8 mouse cellular contexts compared by ENCODE assay signal in genomic region chr9:71168511-71168910, GRCm38 (mm10). TPM values are rescaled to one million over a fixed set of nuclear protein-coding genes. Genes with fewer than 3 reads are reported as not detected.
DNase-seq lines count a peak whose midpoint lies in the region; ATAC-seq and TF ChIP-seq lines count a peak whose summit lies in the region.

Gene Aqp9, minus strand, starts transcription at chr9:71168682.

- H3K4me3 ChIP-seq in heart, embryonic 11.5 days (ENCODE audit: low read depth, low read length), result no peak within 1 kb of the TSS
- no peak within 1 kb of the TSS for H3K4me3 ChIP-seq in heart, adult 2 months
- H3K4me3 ChIP-seq in neural tube, embryonic 12.5 days, result no peak within 1 kb of the TSS
- no peak within 1 kb of the TSS for H3K4me3 ChIP-seq in limb, embryonic 13.5 days
- H3K4me3 ChIP-seq in stomach, embryonic 15.5 days (replicated peaks), result no peak within 1 kb of the TSS

- H3K4me1 ChIP-seq in heart, embryonic 11.5 days (ENCODE audit: control insufficient read depth, insufficient read depth, low read length), result no peaks in the 10 kb centered on the region
- H3K4me1 ChIP-seq in heart, adult 2 months (ENCODE audit: control insufficient read depth, insufficient read depth, low read length), result peaks cover 1% of the 10 kb centered on the region
- peaks cover 4% of the 10 kb centered on the region for H3K4me1 ChIP-seq in neural tube, embryonic 12.5 days
- H3K4me1 ChIP-seq in limb, embryonic 13.5 days, result peaks cover 17% of the 10 kb centered on the region
- peaks cover 14% of the 10 kb centered on the region for H3K4me1 ChIP-seq in stomach, embryonic 15.5 days

- H3K4me2 ChIP-seq in heart, embryonic 11.5 days, result peak within 1 kb of the TSS; percentile 40; the same call in 1 of the 2 replicates
- peak within 1 kb of the TSS; percentile 12; the same call in 1 of the 2 replicates for H3K4me2 ChIP-seq in neural tube, embryonic 12.5 days (replicated peaks)
- peak within 1 kb of the TSS; percentile 44 for H3K4me2 ChIP-seq in limb, embryonic 13.5 days (replicated peaks)
- H3K4me2 ChIP-seq in stomach, embryonic 15.5 days, result peak within 1 kb of the TSS; percentile 10; the same call in 1 of the 2 replicates

- no peaks in the 10 kb centered on the region for H3K9me3 ChIP-seq in heart, embryonic 11.5 days (replicated peaks; ENCODE audit: control insufficient read depth, low read length)
- no peaks in the 10 kb centered on the region for H3K9me3 ChIP-seq in neural tube, embryonic 12.5 days
- no peaks in the 10 kb centered on the region for H3K9me3 ChIP-seq in limb, embryonic 13.5 days
- no peaks in the 10 kb centered on the region for H3K9me3 ChIP-seq in stomach, embryonic 15.5 days

- TF ChIP-seq EP300 in heart, adult 2 months (IDR thresholded peaks at IDR 0.05; ENCODE audit: insufficient read depth, low read depth, low read length), result no peak

- TF ChIP-seq POLR2A in heart, adult 2 months (IDR thresholded peaks at IDR 0.05; ENCODE audit: insufficient read depth, low read depth, low read length), result no peak

- no peak for TF ChIP-seq CTCF in heart, adult 2 months (IDR thresholded peaks at IDR 0.05)

- H3K9ac ChIP-seq in heart, embryonic 11.5 days (ENCODE audit: low read depth, low read length), result peak within 1 kb of the TSS; percentile 28; the same call in 1 of the 2 replicates
- no peak within 1 kb of the TSS for H3K9ac ChIP-seq in heart, adult 2 months (ENCODE audit: low read depth, low read length)
- H3K9ac ChIP-seq in neural tube, embryonic 12.5 days, result no peak within 1 kb of the TSS
- H3K9ac ChIP-seq in limb, embryonic 13.5 days, result no peak within 1 kb of the TSS
- no peak within 1 kb of the TSS for H3K9ac ChIP-seq in stomach, embryonic 15.5 days

- H3K79me2 ChIP-seq in heart, adult 2 months (replicated peaks; ENCODE audit: control insufficient read depth, insufficient read depth, low read length), result no peaks in the 10 kb centered on the region

- H3K27ac ChIP-seq in heart, embryonic 11.5 days (ENCODE audit: low read depth, low read length), result no peak within 1 kb of the TSS
- no peak within 1 kb of the TSS for H3K27ac ChIP-seq in heart, adult 2 months
- no peak within 1 kb of the TSS for H3K27ac ChIP-seq in neural tube, embryonic 12.5 days
- no peak within 1 kb of the TSS for H3K27ac ChIP-seq in limb, embryonic 13.5 days
- 0 out of 2 replicates have a peak within 1 kb of the TSS, but pooled peaks have one; percentile 9 for H3K27ac ChIP-seq in stomach, embryonic 15.5 days

- no peak for ATAC-seq in heart, embryonic 11.5 days (replicated peaks; ENCODE audit: insufficient number of reproducible peaks, low FRiP score, low TSS enrichment)
- no peak for ATAC-seq in neural tube, embryonic 12.5 days (ENCODE audit: low FRiP score, low read depth)
- ATAC-seq in limb, embryonic 13.5 days (ENCODE audit: low FRiP score, low read depth), result no peak
- no peak for ATAC-seq in stomach, embryonic 15.5 days (ENCODE audit: insufficient read depth, low FRiP score, low read depth)

- H3K27me3 ChIP-seq in heart, embryonic 11.5 days (ENCODE audit: control insufficient read depth, insufficient read depth, low read length), result no peaks in the 10 kb centered on the region
- H3K27me3 ChIP-seq in heart, adult 2 months (ENCODE audit: control insufficient read depth, insufficient read depth, low read length), result no peaks in the 10 kb centered on the region
- no peaks in the 10 kb centered on the region for H3K27me3 ChIP-seq in neural tube, embryonic 12.5 days (replicated peaks)
- H3K27me3 ChIP-seq in limb, embryonic 13.5 days, result no peaks in the 10 kb centered on the region
- no peaks in the 10 kb centered on the region for H3K27me3 ChIP-seq in stomach, embryonic 15.5 days (replicated peaks)

- intact Hi-C loops in heart, adult 2 months (cut with DNase I), result no loop called here

- no peak for DNase-seq in heart, adult 2 months
- no peak for DNase-seq in neural tube, embryonic 10.5 days (ENCODE audit: extremely low spot score, low spot score)
- DNase-seq in thymus, postnatal 25 days, result no peak
- DNase-seq in cerebellum, adult 11-12 months, result no peak

- H3K36me3 ChIP-seq in heart, embryonic 11.5 days (ENCODE audit: control insufficient read depth, insufficient read depth, low read length), result no peaks in the 10 kb centered on the region
- H3K36me3 ChIP-seq in heart, adult 2 months (ENCODE audit: control insufficient read depth, insufficient read depth, low read length), result no peaks in the 10 kb centered on the region
- H3K36me3 ChIP-seq in neural tube, embryonic 12.5 days, result no peaks in the 10 kb centered on the region
- no peaks in the 10 kb centered on the region for H3K36me3 ChIP-seq in limb, embryonic 13.5 days
- H3K36me3 ChIP-seq in stomach, embryonic 15.5 days, result no peaks in the 10 kb centered on the region

- WGBS in heart, embryonic 11.5 days (ENCODE audit: insufficient replicate concordance), result 36% methylated on average over 12 of the region's 12 CpGs
- whole genome bisulfite sequencing in heart, adult 2 months, result 38% methylated on average over 12 of the region's 12 CpGs
- WGBS in neural tube, embryonic 12.5 days, result 39% methylated on average over 12 of the region's 12 CpGs
- WGBS in limb, embryonic 13.5 days, result 24% methylated on average over 12 of the region's 12 CpGs
- WGBS in stomach, embryonic 15.5 days, result 38% methylated on average over 12 of the region's 12 CpGs

RNA-seq across cellular contexts. Expression of gene Aqp9, which starts in this region (rescaled TPM):
- 0.10 and 0.36 TPM in 2 replicates for polyA plus RNA-seq in heart, embryonic 11.5 days (2014; fragmentation: Nextera tagmentation; extraction: Ambion mirVana)
- total RNA-seq in heart, adult 2 months (2021), result under 1 TPM; 0.45 to 0.57 TPM
- 0.06 and 0.66 TPM in 2 replicates for polyA plus RNA-seq in heart, adult 2 months (2012; rRNA removed)
- polyA plus RNA-seq in neural tube, embryonic 12.5 days (2016; fragmentation: Nextera tagmentation; extraction: Ambion mirVana), result 0.09 TPM in 1 of 2 replicates, not detected in the other
- polyA plus RNA-seq in limb, embryonic 13.5 days (2015; fragmentation: Nextera tagmentation; extraction: Ambion mirVana), result 0.43 and 0.62 TPM in 2 replicates
- polyA plus RNA-seq in stomach, embryonic 15.5 days (2015; fragmentation: Nextera tagmentation; extraction: Ambion mirVana), result 1.0 and 1.3 TPM in 2 replicates
